Mouse (Mus musculus) left cerebral cortex, postnatal 10 days (tissue): Measurements from ENCODE around the gene Tmem44. TPM values are rescaled to one million over a fixed set of nuclear protein-coding genes. Genes with fewer than 3 reads are reported as not detected.
A peak's percentile ranks its signal among the peaks of the same experiment; 100 is the strongest.

ENCODE experiments used
- DNase-seq, 2 experiments: peaks; one replicate each; pipeline ENCODE4 v3.0.0; 2021 to 2022; ENCODE audit warnings: low spot score in 2 of 2, mixed read lengths in 1 of 2; ENCODE audit errors: extremely low spot score in 1 of 2
- intact Hi-C: fragments of 180-260 bp; cut with DNase I; formaldehyde crosslinking; loops from one replicate; pipeline ENCODE4 v1.15.1; 2025
- total RNA-seq, 2 experiments: library from RNA; stranded (reverse); gene quantifications; 2 replicates each; pipeline ENCODE4 v1.2.3; 2021

The Tmem44 gene
- total RNA-seq, 2 experiments from 2014 or later, result 66.6 to 73.0 TPM

DNA sequence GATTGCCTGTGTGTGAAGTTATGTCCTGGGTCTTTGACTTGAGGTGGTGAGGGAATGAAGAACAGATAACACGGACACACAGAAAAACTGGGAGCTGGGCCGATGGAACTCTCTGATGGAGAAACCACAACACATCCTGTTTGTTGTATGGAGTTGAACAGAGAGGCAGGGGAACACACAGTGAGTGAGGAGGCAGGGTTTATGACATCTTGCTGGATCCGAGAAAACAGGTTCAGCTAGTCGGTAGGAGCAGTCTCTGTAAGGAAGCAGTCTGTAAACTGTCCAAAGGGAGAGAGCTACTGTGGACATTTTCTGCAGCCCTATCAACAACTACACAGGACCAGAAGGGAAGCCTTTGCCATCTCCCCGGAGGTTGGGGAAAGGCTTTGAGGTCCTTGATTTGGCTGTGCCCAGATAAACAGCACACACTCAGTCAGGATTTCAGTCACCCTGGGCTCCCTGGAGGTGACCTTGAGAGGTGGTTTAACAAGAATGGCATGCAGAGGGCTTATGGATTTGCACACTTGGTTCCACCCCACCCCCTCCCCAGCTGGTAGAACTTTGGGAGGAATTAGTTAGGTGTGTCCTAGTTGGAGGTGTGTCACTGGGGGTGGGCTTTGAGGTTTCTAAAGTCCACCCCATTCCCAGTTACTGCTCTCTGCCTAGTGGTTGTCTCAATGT, 8.8 kb upstream of the Tmem44 start:
- DNase-seq, result no peak
- intact Hi-C loops, result no loop called here

DNA sequence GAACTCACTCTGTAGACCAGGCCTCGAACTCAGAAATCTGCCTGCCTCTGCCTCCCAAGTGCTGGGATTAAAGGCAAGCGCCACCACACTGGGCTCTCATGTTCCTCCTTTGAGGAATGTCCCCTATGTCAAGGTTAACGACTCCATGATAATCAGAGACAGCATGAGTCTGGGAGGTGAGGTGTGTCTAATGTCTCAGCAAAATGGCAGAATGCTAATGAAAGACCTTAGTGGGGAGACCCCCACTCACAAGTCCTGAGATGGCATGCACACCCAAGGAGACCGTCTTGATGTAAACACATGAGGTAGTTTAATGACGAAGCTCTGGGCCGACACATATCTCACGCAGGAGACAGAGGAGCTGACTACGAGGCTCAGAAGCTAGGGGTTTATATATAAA, 3.5 kb upstream of the Tmem44 start:
- intact Hi-C loops, result no loop called here
- DNase-seq, result no peak

DNA sequence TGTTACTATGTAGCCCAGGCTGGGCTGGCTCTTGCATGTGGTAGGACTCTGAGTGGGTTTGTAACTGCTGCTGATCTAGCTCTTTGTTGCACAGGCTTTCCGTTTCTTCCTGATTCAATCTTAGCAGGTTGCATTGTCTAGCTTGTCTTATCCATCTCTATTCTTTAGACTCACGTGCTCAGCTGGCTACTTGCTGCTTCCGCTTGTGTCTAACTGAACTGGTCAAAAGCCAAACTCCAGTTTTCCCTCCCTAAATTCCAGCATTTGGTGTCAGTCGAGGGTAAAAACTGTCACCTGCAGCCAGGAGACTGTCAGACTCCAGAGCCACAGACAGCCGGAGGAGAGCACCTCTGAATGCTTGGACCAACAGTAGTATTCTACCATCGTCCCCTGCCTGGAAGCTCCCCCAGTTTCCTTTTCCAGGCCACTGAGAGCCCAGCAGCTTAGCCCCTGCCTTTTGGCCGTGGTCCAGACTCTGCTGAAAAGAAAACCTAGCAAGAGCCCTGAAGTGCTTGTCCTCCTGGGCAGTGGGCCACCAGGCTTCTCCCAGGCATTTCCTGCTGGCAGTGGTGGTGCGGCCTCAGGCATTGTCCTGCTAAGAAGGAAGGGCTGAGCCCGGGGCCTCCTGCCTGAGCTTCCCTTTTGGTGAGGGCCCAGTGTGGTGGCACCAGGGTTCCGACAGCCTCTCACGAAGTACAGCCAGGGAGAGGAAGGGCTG, 2.1 kb upstream of the Tmem44 start:
- intact Hi-C loops, result no loop called here

GRCm38 (mm10) chr16:30549966-30550747, 485 bp downstream of the Tmem44 start:
- intact Hi-C loops, result loop anchor here (1.0 kb wide), 1 partner anchor 37 kb away; the partner anchor contains the start of gene Lsg1
- peak; percentile 70 to 87 for DNase-seq

More for the DNA sequence above, 2.1 kb upstream of the Tmem44 start:
- peak; percentile 84 to 95 for DNase-seq

DNA sequence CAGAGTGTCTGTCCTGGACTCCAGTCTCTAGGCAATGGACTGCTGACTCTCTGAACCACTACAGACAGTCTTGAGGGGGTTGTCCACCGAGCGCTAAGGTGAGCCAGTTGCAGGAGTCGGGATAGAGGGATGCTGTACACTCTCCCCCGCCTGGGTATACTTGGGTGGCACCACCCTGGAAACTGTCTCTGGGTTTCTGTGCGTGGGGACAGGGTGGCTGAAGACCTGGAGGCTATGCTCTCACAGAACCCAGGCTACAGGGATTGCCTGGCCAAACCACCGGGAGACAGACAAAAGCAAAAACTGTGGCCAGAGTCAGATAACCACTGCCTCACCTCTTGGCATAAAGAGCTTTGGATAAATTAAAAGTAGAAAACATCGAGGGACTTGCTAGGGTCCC, 1.1 kb downstream of the Tmem44 start:
- intact Hi-C loops, result no loop called here
- no peak for DNase-seq

- DNase-seq, result peak in 1 of 2 experiments; percentile 30
Measured at GRCm38 (mm10) chr16:30548291-30548690, 2.4 kb downstream of the Tmem44 start.

DNA sequence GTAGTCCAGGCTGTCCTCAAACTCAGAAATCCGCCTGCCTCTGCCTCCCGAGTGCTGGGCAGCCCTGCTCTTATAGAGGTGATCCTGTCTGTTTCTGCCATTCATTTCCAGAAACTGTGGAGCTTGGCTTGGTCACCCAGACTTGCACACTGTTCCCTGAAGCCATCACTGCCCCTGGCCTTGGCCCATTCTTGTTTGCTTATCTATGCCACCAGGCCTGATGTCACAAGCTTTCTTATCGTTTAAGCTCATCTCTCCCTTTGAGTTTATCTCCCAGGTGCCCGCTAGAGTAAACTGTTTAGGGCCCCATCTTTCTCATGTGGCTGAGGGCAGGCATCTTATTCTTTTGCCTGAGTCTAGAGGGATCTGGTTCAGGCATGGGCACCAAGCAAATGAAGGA, 5.9 kb downstream of the Tmem44 start:
- intact Hi-C loops, result no loop called here
- DNase-seq, result no peak

More at GRCm38 (mm10) chr16:30548291-30548690, 2.4 kb downstream of the Tmem44 start:
- intact Hi-C loops, result no loop called here

- intact Hi-C loops, result no loop called here
- no peak for DNase-seq
Measured at GRCm38 (mm10) chr16:30543386-30543785, 7.3 kb downstream of the Tmem44 start.

- intact Hi-C loops, result no loop called here
- no peak for DNase-seq
Measured at GRCm38 (mm10) chr16:30542826-30543225, 7.8 kb downstream of the Tmem44 start.

GRCm38 (mm10) chr16:30540107-30541001, 10.3 kb downstream of the Tmem44 start:
- intact Hi-C loops, result no loop called here

GRCm38 (mm10) chr16:30539433-30539832, 11.2 kb downstream of the Tmem44 start:
- intact Hi-C loops, result no loop called here
- DNase-seq, result peak in 1 of 2 experiments; percentile 68

More at GRCm38 (mm10) chr16:30540107-30541001, 10.3 kb downstream of the Tmem44 start:
- peak in 1 of 2 experiments; percentile 53 for DNase-seq

DNA sequence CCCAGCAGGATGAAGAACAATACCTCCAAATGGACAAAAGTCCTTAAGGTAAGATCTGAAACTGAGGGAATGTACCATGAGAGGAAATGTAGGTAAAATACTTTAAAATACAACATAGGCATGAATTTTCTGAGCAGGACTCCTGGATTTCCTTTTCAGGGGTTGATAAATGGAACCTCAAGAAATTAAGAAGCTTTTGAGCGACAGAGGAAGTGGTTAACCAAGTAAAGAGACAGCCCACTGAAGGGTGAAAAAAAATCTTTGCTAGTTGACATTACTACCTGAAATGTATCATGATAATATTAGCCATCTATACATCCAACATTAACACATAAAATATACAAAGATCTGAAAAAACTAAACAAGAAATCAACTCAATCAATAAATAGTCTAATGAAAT, 15.6 kb downstream of the Tmem44 start:
- intact Hi-C loops, result no loop called here
- DNase-seq, result no peak

DNA sequence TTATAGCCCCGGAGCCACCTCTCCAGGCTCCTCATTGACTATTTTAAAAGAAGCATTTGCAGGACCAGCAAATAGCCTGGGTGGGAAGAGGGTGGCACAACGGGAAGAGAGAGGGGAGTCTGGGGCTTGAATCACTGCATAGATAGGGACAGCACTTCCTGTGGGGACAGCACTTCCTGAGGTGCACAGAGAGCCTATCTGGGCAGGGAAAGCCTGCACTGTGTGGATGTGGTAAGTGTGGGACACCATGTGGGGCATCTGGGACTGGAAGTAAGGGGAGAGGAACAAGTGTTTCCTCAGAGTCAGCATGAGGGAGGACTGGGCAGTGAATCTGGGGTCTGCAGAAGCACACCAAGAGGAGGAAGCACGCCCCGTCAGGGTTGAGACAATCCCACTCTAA, 17.1 kb downstream of the Tmem44 start:
- DNase-seq, result no peak
- intact Hi-C loops, result no loop called here

DNA sequence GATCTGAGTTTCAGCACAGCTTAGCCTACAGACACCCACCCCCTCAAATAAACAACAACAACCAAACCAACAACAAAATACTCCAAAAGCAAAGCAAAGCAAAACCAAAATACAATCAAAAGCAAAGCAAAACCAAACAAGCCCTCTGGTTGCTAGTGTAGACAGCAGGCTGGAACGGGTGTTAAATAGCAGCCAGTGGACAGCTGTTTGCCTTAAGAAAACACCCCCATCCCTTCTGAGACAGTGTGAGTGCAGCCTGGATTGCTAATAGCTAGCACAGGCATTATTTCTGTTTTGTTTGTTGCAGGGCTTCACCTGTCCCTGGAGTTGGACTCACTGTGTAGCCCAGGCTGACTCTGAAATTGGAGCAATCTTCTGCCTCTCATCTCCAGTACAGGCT, 17.7 kb downstream of the Tmem44 start:
- intact Hi-C loops, result no loop called here
- DNase-seq, result no peak

DNA sequence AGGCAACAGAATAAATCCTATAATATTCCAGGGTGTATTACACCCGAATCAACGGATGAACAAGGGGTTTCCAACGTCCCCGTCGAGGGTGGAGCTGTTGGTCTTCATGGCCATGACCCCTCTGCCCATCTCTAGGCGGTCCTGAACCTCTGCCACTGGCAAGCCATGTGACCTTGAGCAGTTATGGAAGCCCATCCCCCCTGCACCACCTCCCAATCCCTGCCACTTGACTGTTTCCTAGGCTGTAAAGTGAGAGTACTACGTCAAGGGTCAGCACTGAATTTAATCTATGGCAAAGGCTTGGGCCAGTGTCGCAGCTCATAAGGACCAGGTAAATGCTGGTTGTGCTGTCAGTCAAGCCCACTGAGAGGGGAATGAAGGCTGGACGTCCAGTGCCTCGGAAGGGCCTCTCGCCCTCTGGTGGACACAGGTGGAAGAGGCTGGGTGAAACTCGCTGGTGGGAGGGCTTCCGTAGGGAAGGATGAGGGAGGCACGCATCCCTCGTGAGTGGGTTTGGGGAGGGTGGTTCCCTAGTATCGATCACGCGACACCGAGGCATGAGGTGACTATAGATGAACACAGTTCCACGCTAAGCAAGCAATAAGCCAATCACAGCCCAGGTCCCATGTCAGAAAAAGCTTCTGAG, 18.8 kb downstream of the Tmem44 start:
- DNase-seq, result peak in 1 of 2 experiments; percentile 77
- intact Hi-C loops, result no loop called here

DNA sequence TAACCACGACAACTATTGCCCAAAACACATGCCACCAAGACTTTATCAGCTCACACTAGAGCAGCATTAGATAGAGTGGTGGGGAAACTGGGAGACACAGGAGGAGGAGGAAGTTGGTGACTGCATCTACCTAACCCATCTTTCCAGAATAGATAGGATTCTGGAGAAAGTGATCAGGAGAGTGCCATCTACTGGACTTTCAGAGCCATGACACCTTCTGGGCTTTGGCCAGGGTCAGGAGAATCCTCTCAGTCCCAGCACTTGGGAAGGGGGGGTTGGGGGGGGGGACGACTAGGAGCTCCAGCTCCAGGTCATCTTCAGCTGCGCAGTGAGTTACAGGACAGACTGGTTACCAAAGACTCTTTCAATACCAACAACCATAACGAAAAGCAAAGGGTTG, 19.8 kb downstream of the Tmem44 start:
- intact Hi-C loops, result no loop called here
- DNase-seq, result no peak

- DNase-seq, result no peak
- intact Hi-C loops, result no loop called here
Measured at GRCm38 (mm10) chr16:30528386-30528785, 22.3 kb downstream of the Tmem44 start.

DNA sequence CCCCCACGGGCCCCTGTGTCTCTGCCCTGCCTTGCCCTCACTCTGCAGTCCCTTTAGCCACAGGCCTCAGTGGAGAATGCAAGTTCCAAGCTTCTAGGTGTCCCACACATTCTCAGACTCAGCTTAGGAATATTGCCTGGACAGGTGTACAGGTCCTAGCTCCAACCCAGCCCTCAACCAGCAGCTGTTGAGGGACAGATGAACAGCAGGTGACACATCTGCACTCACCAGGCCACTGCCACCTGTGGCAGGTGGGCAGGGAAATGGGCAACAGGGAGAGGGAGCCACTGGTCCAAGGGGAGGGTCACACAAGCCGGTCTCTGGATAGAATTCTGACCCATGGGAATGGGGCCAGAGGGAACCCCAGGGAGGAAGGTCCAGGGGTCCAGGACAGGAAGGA, 22.8 kb downstream of the Tmem44 start:
- intact Hi-C loops, result no loop called here
- no peak for DNase-seq
